Mouse (Mus musculus) stomach, postnatal 0 days (tissue): ENCODE results near the gene Cenpp.

Source experiments
- CTCF ChIP-seq: IDR thresholded peaks from 2 replicates; pipeline ENCODE4 v1.5.1; 2016; ENCODE audit warnings: antibody characterized with exemption, low read depth, mild to moderate bottlenecking, moderate library complexity
- EP300 ChIP-seq: optimal IDR thresholded peaks from 2 replicates; pipeline ENCODE3; 2016; ENCODE audit warnings: antibody characterized with exemption

DNA sequence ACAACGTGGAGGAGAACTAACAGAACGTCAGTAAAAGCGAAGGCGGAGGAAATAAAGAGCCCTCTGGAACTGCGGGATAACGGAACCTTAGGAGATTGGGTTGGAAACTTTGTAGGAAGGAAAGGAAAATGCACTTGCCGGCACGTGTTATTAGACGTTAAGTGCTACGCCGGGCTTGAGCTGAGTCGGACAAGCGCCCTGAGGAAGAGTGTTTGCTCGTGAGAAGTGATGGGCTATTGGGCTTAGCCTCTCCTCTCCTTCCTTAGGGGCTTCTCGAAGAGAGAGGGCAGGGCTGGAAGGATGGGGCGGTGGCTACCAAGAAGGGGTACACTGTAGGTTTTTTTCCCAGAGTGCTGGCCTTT lies 576 bp upstream of the Cenpp start:
- TF ChIP-seq EP300: no peak
- no peak for TF ChIP-seq CTCF
